Mouse (Mus musculus) gastrocnemius, adult 2 months (tissue): ENCODE measurements around the gene Uggt1. TPM values are rescaled to one million over a fixed set of nuclear protein-coding genes. Genes with fewer than 3 reads are reported as not detected.
A peak's percentile ranks its signal among the peaks of the same experiment; 100 is the strongest.

Experiments used
- DNase-seq: peaks from one replicate; pipeline ENCODE4 v3.0.0; 2022
- H3K27ac ChIP-seq: fragments of 200-600 bp; 2 replicates; pipeline ENCODE4 v1.8.1; 2022; ENCODE audit warnings: mild to moderate bottlenecking
- H3K4me3 ChIP-seq: fragments of 200-600 bp; 2 replicates; pipeline ENCODE4 v1.8.1; 2022; ENCODE audit warnings: mild to moderate bottlenecking, moderate library complexity
- CTCF ChIP-seq: fragments of 200-600 bp; IDR thresholded peaks from 2 replicates; pipeline ENCODE4 v1.8.1; 2022; ENCODE audit warnings: antibody characterized with exemption, mild to moderate bottlenecking, moderate library complexity
- intact Hi-C: fragments of 180-260 bp; cut with DNase I; formaldehyde crosslinking; loops from one replicate; pipeline ENCODE4 v1.15.1; 2025
- total RNA-seq, 2 experiments: library from RNA; stranded (reverse); gene quantifications; 2 replicates each; pipeline ENCODE4 v1.2.3; 2021

Gene Uggt1
- total RNA-seq, 2 experiments from 2014 or later, result 27.6 to 29.1 TPM

GRCm38 (mm10) chr1:36118061-36118685 lies 126.3 kb downstream of the Uggt1 start:
- H3K4me3 ChIP-seq, result no peak overlapping the region
- intact Hi-C loops, result no loop called here
- no peak for TF ChIP-seq CTCF
- DNase-seq, result no peak
- H3K27ac ChIP-seq, result no peak overlapping the region

- no peak for DNase-seq
- TF ChIP-seq CTCF, result no peak
- H3K4me3 ChIP-seq, result no peak overlapping the region
- intact Hi-C loops, result no loop called here
- H3K27ac ChIP-seq, result no peak overlapping the region
Measured at GRCm38 (mm10) chr1:36116488-36116887, 128.0 kb downstream of the Uggt1 start.

- Histone ChIP-seq H3K27ac (no peak overlapping the region), H3K4me3 (no peak overlapping the region)
- no peak for TF ChIP-seq CTCF
- DNase-seq, result no peak
- intact Hi-C loops, result no loop called here
Measured at GRCm38 (mm10) chr1:36114844-36115243, 129.7 kb downstream of the Uggt1 start.

- intact Hi-C loops, result no loop called here
- no peak for DNase-seq
- H3K27ac ChIP-seq, result no peak overlapping the region
- no peak for TF ChIP-seq CTCF
- H3K4me3 ChIP-seq, result no peak overlapping the region
Measured at GRCm38 (mm10) chr1:36113670-36114069, 130.8 kb downstream of the Uggt1 start.

GRCm38 (mm10) chr1:36112665-36113064 lies 131.9 kb downstream of the Uggt1 start:
- Histone ChIP-seq H3K4me3 (no peak overlapping the region), H3K27ac (no peak overlapping the region)
- no peak for DNase-seq
- TF ChIP-seq CTCF, result no peak
- intact Hi-C loops, result no loop called here

GRCm38 (mm10) chr1:36109987-36110386 lies 134.5 kb downstream of the Uggt1 start:
- Histone ChIP-seq H3K4me3 (no peak overlapping the region), H3K27ac (no peak overlapping the region)
- no peak for TF ChIP-seq CTCF
- intact Hi-C loops, result no loop called here
- DNase-seq, result no peak

GRCm38 (mm10) chr1:36105917-36106706 lies 138.4 kb downstream of the Uggt1 start:
- Histone ChIP-seq H3K4me3 (no peak overlapping the region), H3K27ac (no peak overlapping the region)
- DNase-seq, result no peak
- no peak for TF ChIP-seq CTCF
- intact Hi-C loops, result no loop called here

GRCm38 (mm10) chr1:36100371-36100770 lies 144.1 kb downstream of the Uggt1 start:
- no peak for TF ChIP-seq CTCF
- H3K27ac ChIP-seq, result no peak overlapping the region; the same call in 1 of the 2 replicates
- no peak overlapping the region for H3K4me3 ChIP-seq
- DNase-seq, result no peak
- intact Hi-C loops, result no loop called here

GRCm38 (mm10) chr1:36098432-36098831 lies 146.1 kb downstream of the Uggt1 start:
- H3K4me3 ChIP-seq, result peak overlapping the region; percentile 58
- intact Hi-C loops, result no loop called here
- DNase-seq, result peak; percentile 69
- TF ChIP-seq CTCF, result no peak
- H3K27ac ChIP-seq, result peak overlapping the region; percentile 91

- no peak for TF ChIP-seq CTCF
- Histone ChIP-seq H3K27ac (peak overlapping the region; percentile 38), H3K4me3 (no peak overlapping the region)
- DNase-seq, result peak; percentile 59
- intact Hi-C loops, result no loop called here
Measured at GRCm38 (mm10) chr1:36095423-36096272, 148.9 kb downstream of the Uggt1 start.

- Histone ChIP-seq H3K4me3 (no peak overlapping the region), H3K27ac (no peak overlapping the region)
- intact Hi-C loops, result loop anchor here (5.0 kb wide), 1 partner anchor 34 kb away; no protein-coding TSS in a partner anchor
- no peak for TF ChIP-seq CTCF
- DNase-seq, result no peak
Measured at GRCm38 (mm10) chr1:36093741-36094140, 150.8 kb downstream of the Uggt1 start.

- DNase-seq, result no peak
- no peak overlapping the region for H3K4me3 ChIP-seq
- intact Hi-C loops, result loop anchor here (5.0 kb wide), 1 partner anchor 36 kb away; no protein-coding TSS in a partner anchor
- no peak for TF ChIP-seq CTCF
- H3K27ac ChIP-seq, result no peak overlapping the region
Measured at GRCm38 (mm10) chr1:36091246-36091645, 153.3 kb downstream of the Uggt1 start.
